16 mouse cellular contexts compared by ENCODE assay signal in the genomic region with DNA sequence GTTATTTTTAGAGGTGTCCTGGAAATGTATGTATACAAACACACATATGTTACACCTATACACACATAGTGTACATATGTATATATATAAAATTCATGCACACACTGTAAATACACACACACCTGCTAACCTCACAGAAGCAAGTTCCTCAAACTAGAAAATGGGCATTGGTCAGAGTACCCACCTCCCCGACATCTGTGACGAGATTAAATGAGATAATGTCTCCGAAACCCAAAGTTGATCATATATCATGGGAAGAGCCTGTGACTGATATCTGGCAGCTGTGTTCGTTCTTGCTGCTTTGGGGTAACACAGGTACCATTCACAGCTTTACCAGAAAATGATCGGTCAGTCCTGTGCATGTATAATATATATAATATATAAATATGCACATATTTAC. TPM values are rescaled to one million over a fixed set of nuclear protein-coding genes. Genes with fewer than 3 reads are reported as not detected.
DNase-seq lines count a peak whose midpoint lies in the region; ATAC-seq lines count a peak whose summit lies in the region.
"Had no signal": no experiment of that assay in that cellular context is flagged by ENCODE, and none has a peak within 500 bp of the region (broad histone marks: within the 10 kb centered on the region; RNA-seq: fewer than 3 reads in every experiment).

No protein-coding gene starts in this region.

- H3K27me3 ChIP-seq in heart, embryonic 11.5 days (ENCODE audit: control insufficient read depth, insufficient read depth, low read length) = no peaks in the 10 kb centered on the region
- no peaks in the 10 kb centered on the region for H3K27me3 ChIP-seq in heart, embryonic 12.5 days (replicated peaks)
- no peaks in the 10 kb centered on the region for H3K27me3 ChIP-seq in liver, embryonic 12.5 days (replicated peaks)
- no peaks in the 10 kb centered on the region for H3K27me3 ChIP-seq in liver, embryonic 16.5 days (ENCODE audit: control insufficient read depth, insufficient read depth, low read depth, low read length)
- H3K27me3 ChIP-seq: CH12.LX; embryonic facial prominence, embryonic 15.5 days; forebrain, embryonic 12.5 days; hindbrain, embryonic 12.5 days had no signal

- DNase-seq in CD4-positive helper T cell, adult 2 months (ENCODE audit: low read depth, low spot score) = peak; percentile 1
- no peak for DNase-seq in urinary bladder, adult 18-20 months (ENCODE audit: low spot score in 2 of 2)
- no peak for DNase-seq in left cerebral cortex, adult 9 months (ENCODE audit: low spot score in 2 of 2)
- DNase-seq: adrenal gland, adult 8-10 months; cerebellum, adult 8-10 months; gastrocnemius, postnatal 10 days had no signal

- H3K4me2 ChIP-seq in heart, embryonic 11.5 days = 0 out of 2 replicates have a peak overlapping the region, but pooled peaks have one; percentile 1
- no peak overlapping the region for H3K4me2 ChIP-seq in heart, embryonic 12.5 days
- H3K4me2 ChIP-seq in liver, embryonic 12.5 days = peak overlapping the region; percentile 89
- H3K4me2 ChIP-seq in liver, embryonic 16.5 days (ENCODE audit: low read depth, low read length) = peak overlapping the region; percentile 81
- H3K4me2 ChIP-seq: embryonic facial prominence, embryonic 15.5 days; forebrain, embryonic 12.5 days had no signal

- H3K4me1 ChIP-seq in heart, embryonic 11.5 days (ENCODE audit: control insufficient read depth, insufficient read depth, low read length) = peaks cover 47% of the 10 kb centered on the region
- peaks cover 68% of the 10 kb centered on the region for H3K4me1 ChIP-seq in heart, embryonic 12.5 days (replicated peaks)
- H3K4me1 ChIP-seq in liver, embryonic 12.5 days = peaks cover 97% of the 10 kb centered on the region
- peaks cover 85% of the 10 kb centered on the region for H3K4me1 ChIP-seq in liver, embryonic 16.5 days (ENCODE audit: control insufficient read depth, low read depth, low read length)

- H3K36me3 ChIP-seq in heart, embryonic 11.5 days (ENCODE audit: control insufficient read depth, insufficient read depth, low read length) = no peaks in the 10 kb centered on the region
- H3K36me3 ChIP-seq in heart, embryonic 12.5 days = no peaks in the 10 kb centered on the region
- peaks cover 13% of the 10 kb centered on the region; the same call in 1 of the 2 replicates for H3K36me3 ChIP-seq in liver, embryonic 12.5 days
- no peaks in the 10 kb centered on the region for H3K36me3 ChIP-seq in liver, embryonic 16.5 days (ENCODE audit: control insufficient read depth, insufficient read depth)
- H3K36me3 ChIP-seq: embryonic facial prominence, embryonic 15.5 days; forebrain, embryonic 12.5 days; hindbrain, embryonic 12.5 days had no signal

- ATAC-seq in heart, embryonic 11.5 days (replicated peaks; ENCODE audit: insufficient number of reproducible peaks, low FRiP score, low TSS enrichment) = no peak
- ATAC-seq in heart, embryonic 12.5 days (ENCODE audit: insufficient number of reproducible peaks, low FRiP score) = no peak
- ATAC-seq in liver, embryonic 12.5 days = no peak
- ATAC-seq in liver, embryonic 16.5 days (ENCODE audit: low read depth) = no peak
- ATAC-seq: forebrain, embryonic 16.5 days had no signal

- no peak overlapping the region for H3K27ac ChIP-seq in heart, embryonic 11.5 days (ENCODE audit: low read depth, low read length)
- H3K27ac ChIP-seq in heart, embryonic 12.5 days (ENCODE audit: poor library complexity, severe bottlenecking) = no peak overlapping the region
- peak overlapping the region; percentile 96 for H3K27ac ChIP-seq in liver, embryonic 12.5 days
- H3K27ac ChIP-seq in liver, embryonic 16.5 days (ENCODE audit: low read length) = peak overlapping the region; percentile 95
- H3K27ac ChIP-seq: embryonic facial prominence, embryonic 15.5 days; forebrain, embryonic 12.5 days; hindbrain, postnatal 0 days had no signal

- no peak overlapping the region for H3K9ac ChIP-seq in heart, embryonic 11.5 days (ENCODE audit: low read depth, low read length)
- H3K9ac ChIP-seq in heart, embryonic 12.5 days = no peak overlapping the region
- peak overlapping the region; percentile 77 for H3K9ac ChIP-seq in liver, embryonic 12.5 days
- H3K9ac ChIP-seq in liver, embryonic 16.5 days (ENCODE audit: low read depth, low read length) = peak overlapping the region; percentile 54; the same call in 1 of the 2 replicates
- H3K9ac ChIP-seq: embryonic facial prominence, embryonic 15.5 days; forebrain, embryonic 12.5 days; hindbrain, embryonic 12.5 days had no signal

- no peak overlapping the region for H3K4me3 ChIP-seq in heart, embryonic 11.5 days (ENCODE audit: low read depth, low read length)
- H3K4me3 ChIP-seq in heart, embryonic 12.5 days = no peak overlapping the region
- peak overlapping the region; percentile 65 for H3K4me3 ChIP-seq in liver, embryonic 12.5 days
- peak overlapping the region; percentile 65 for H3K4me3 ChIP-seq in liver, embryonic 16.5 days (ENCODE audit: low read depth, low read length)
- H3K4me3 ChIP-seq: embryonic facial prominence, embryonic 15.5 days; forebrain, embryonic 12.5 days; hindbrain, embryonic 12.5 days had no signal

- no peaks in the 10 kb centered on the region for H3K9me3 ChIP-seq in heart, embryonic 11.5 days (replicated peaks; ENCODE audit: control insufficient read depth, low read length)
- H3K9me3 ChIP-seq in heart, embryonic 12.5 days (replicated peaks) = no peaks in the 10 kb centered on the region
- no peaks in the 10 kb centered on the region for H3K9me3 ChIP-seq in liver, embryonic 12.5 days (replicated peaks)
- no peaks in the 10 kb centered on the region for H3K9me3 ChIP-seq in liver, embryonic 16.5 days (replicated peaks; ENCODE audit: control insufficient read depth, low read length)
- H3K9me3 ChIP-seq: embryonic facial prominence, embryonic 15.5 days; forebrain, embryonic 12.5 days; hindbrain, embryonic 12.5 days had no signal

- 70% methylated on average over 5 of the region's 5 CpGs for WGBS in heart, embryonic 11.5 days (ENCODE audit: insufficient replicate concordance)
- WGBS in heart, embryonic 12.5 days = 74% methylated on average over 5 of the region's 5 CpGs
- WGBS in liver, embryonic 12.5 days (ENCODE audit: insufficient replicate concordance) = 32% methylated on average over 5 of the region's 5 CpGs
- 32% methylated on average over 5 of the region's 5 CpGs for WGBS in liver, embryonic 16.5 days (ENCODE audit: insufficient replicate concordance)

RNA-seq across cellular contexts. Expression of a gene that starts 16.6 kb away (rescaled TPM):
- 12.9 and 13.8 TPM in 2 replicates for polyA plus RNA-seq in heart, embryonic 11.5 days (2014; fragmentation: Nextera tagmentation; extraction: Ambion mirVana)
- 11.6 and 13.3 TPM in 2 replicates for polyA plus RNA-seq in heart, embryonic 12.5 days (2016; fragmentation: Nextera tagmentation; extraction: Ambion mirVana)
- 67.9 and 68.6 TPM in 2 replicates for polyA plus RNA-seq in liver, embryonic 12.5 days (2016; fragmentation: Nextera tagmentation; extraction: Ambion mirVana)
- 39.9 and 41.8 TPM in 2 replicates for polyA plus RNA-seq in liver, embryonic 16.5 days (2015; fragmentation: Nextera tagmentation; extraction: Ambion mirVana)

RNA-seq across cellular contexts. Expression of a gene that starts 20.7 kb away (rescaled TPM):
- polyA plus RNA-seq in heart, embryonic 11.5 days (2014; fragmentation: Nextera tagmentation; extraction: Ambion mirVana) = 36.8 and 37.1 TPM in 2 replicates
- 74.4 and 75.2 TPM in 2 replicates for polyA plus RNA-seq in heart, embryonic 12.5 days (2016; fragmentation: Nextera tagmentation; extraction: Ambion mirVana)
- polyA plus RNA-seq in liver, embryonic 12.5 days (2016; fragmentation: Nextera tagmentation; extraction: Ambion mirVana) = 61.2 and 66.4 TPM in 2 replicates
- 24.1 and 26.6 TPM in 2 replicates for polyA plus RNA-seq in liver, embryonic 16.5 days (2015; fragmentation: Nextera tagmentation; extraction: Ambion mirVana)

Comparison
In these comparisons a context has a peak if more than half of its experiments do, and no peak if none do; other contexts are left out.
1. H3K27ac ChIP-seq: peak in liver, embryonic 12.5 days (single experiment) and liver, embryonic 16.5 days (single experiment); none in heart, embryonic 11.5 days (single experiment) and heart, embryonic 12.5 days (single experiment).
2. H3K4me3 ChIP-seq: peak in liver, embryonic 12.5 days (single experiment) and liver, embryonic 16.5 days (single experiment); none in heart, embryonic 11.5 days (single experiment) and heart, embryonic 12.5 days (single experiment).
3. H3K9ac ChIP-seq: peak in liver, embryonic 12.5 days (single experiment) and liver, embryonic 16.5 days (single experiment); none in heart, embryonic 11.5 days (single experiment) and heart, embryonic 12.5 days (single experiment).